Mouse (Mus musculus) cerebellum, postnatal 4 days (tissue): ENCODE data around the gene Agxt.
A peak's percentile ranks its signal among the peaks of the same experiment; 100 is the strongest.

Source experiments
- DNase-seq, 2 experiments: peaks; one replicate each; pipeline ENCODE4 v3.0.0; 2022; ENCODE audit warnings: low spot score in 2 of 2, mixed read lengths in 1 of 2

Agxt gene

GRCm38 (mm10) chr1:93135036-93135526 is at the start of gene Agxt:
Gene Agxt (plus strand): TSS chr1:93135240.
- DNase-seq: no peak

DNA sequence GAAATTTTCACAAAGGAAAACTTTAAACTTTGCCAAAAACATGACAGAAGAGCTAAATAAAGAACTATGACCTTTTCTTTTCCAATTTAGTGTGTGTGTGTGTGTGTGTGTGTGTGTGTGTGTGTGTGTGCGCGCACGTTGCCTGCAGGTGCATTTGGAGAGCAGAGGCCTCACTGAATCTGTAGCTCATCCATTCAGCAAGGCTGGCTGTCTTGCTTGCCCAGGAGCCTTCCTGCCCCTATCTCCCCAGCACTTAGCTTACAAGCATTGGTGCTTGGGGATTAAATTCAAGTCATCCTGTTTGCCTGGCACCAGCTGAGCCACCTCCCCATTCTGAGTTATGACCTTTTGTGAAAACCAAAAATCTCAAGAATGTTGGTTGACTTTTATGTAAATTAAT is 42.5 kb upstream of the Agxt start:
- no peak for DNase-seq

GRCm38 (mm10) chr1:93098956-93099355 is 36.1 kb upstream of the Agxt start:
- no peak for DNase-seq

- DNase-seq: peak in 1 of 2 experiments; percentile 50
Measured at GRCm38 (mm10) chr1:93100243-93100575, 34.8 kb upstream of the Agxt start.

- peak in 1 of 2 experiments; percentile 67 for DNase-seq
Measured at GRCm38 (mm10) chr1:93100576-93101491, 34.2 kb upstream of the Agxt start.

DNA sequence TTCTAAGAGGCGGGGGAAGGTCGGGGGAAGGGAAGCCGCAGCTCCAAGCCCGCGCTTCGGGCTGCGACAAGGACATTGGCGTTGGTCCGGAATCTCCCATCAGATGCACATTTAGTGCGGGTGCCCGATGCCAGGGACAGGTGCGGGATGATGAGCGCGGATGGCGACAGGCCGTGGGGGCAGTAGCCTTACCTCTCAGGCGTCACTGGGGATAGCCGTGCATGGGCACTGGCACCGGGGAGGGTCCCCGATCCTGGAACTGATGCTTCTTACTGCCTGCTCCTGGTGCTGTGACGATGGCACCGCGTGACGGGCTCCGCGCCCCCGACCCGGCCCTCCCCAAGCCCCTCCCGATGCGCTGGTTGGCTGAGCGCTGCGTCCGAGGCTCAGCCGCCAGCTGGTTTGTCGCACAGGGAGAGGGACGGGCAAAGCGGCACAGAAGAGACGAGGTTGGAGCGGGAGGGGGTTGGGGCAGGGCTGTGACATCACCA is 33.4 kb upstream of the Agxt start, which contains the start of gene Kif1a:
TSS of gene Kif1a (minus strand) at position 381 of the 491 bp plus-strand sequence.
- peak; percentile 73 to 82 for DNase-seq

GRCm38 (mm10) chr1:93102700-93103099 is 32.3 kb upstream of the Agxt start:
- no peak for DNase-seq

- DNase-seq: peak; percentile 46 to 80
Measured at GRCm38 (mm10) chr1:93114713-93115463, 20.2 kb upstream of the Agxt start.

DNA sequence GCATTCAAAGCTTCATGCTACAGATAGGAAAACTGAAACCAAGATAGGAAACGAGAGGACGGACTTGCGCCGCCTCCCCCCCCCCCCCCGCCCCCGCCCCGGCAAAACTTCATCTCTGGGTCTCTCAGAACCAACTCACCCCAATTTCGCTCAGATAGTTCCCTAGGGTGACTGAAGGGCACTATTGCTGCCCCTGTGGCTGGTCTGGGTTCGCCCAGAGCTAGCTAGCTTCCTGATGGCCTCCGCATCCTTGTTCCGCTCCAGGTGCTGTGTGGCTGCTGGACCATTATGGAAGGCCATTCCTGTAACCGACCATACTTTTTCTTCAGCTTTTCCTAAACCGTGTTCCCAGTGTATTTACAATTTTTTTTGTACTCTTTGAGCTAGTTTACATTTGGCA is 19.6 kb upstream of the Agxt start:
- no peak for DNase-seq

DNA sequence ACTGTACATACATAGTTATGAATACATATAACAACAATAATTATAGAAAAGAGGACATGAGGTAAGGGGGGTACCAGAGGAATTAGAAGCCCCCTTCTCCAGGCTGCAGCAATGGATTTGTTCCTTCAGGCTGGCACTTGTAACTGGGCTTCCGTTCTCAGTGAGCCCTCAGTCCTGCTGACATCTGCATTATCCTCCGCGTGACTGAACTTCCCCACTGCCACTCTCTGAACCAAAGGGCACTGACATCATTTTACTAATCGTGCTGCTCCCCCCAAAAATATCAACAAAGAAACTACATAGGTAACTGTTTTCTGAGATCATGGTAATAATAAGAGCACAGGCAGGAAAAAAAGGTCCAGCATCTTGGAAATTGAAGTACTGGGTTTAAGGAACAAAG is 16.2 kb upstream of the Agxt start:
- no peak for DNase-seq

GRCm38 (mm10) chr1:93123179-93123854 is 11.7 kb upstream of the Agxt start:
- no peak for DNase-seq

- no peak for DNase-seq
Measured at GRCm38 (mm10) chr1:93124066-93124465, 11.0 kb upstream of the Agxt start.

- DNase-seq: no peak
Measured at GRCm38 (mm10) chr1:93125256-93125655, 9.8 kb upstream of the Agxt start.

GRCm38 (mm10) chr1:93128209-93128608 is 6.8 kb upstream of the Agxt start:
- no peak for DNase-seq

DNA sequence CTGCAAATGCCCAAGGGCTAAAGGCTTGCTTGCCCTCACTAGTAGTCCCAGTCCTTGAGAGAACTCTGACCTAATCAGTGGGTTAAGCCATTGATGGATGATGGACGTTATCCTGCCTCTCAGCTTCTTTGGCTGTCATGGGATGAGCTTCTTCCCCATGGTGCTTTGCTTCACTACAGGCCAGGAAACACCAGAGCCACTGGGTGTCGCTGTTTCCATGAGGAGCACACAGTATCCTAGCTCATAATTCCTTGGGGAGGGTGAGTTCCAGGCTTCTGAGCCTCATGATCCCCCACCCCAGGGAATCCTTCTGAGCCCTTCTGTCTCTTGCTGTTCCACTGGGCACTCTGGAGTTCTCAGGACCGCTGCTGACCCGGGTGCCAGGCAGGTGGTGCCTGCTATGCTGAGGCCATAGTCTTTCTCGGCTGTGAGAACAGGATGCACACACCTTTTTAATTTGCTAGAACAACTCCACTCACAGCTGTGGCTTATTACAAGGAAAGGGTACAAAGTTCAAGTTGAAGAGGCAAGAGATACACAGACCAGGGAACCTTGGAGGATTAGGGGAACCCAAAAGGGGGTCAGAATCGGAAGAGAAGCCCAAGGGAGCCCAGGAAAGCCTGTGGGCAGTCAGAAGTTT is 6.2 kb upstream of the Agxt start:
- peak; percentile 44 to 70 for DNase-seq

DNA sequence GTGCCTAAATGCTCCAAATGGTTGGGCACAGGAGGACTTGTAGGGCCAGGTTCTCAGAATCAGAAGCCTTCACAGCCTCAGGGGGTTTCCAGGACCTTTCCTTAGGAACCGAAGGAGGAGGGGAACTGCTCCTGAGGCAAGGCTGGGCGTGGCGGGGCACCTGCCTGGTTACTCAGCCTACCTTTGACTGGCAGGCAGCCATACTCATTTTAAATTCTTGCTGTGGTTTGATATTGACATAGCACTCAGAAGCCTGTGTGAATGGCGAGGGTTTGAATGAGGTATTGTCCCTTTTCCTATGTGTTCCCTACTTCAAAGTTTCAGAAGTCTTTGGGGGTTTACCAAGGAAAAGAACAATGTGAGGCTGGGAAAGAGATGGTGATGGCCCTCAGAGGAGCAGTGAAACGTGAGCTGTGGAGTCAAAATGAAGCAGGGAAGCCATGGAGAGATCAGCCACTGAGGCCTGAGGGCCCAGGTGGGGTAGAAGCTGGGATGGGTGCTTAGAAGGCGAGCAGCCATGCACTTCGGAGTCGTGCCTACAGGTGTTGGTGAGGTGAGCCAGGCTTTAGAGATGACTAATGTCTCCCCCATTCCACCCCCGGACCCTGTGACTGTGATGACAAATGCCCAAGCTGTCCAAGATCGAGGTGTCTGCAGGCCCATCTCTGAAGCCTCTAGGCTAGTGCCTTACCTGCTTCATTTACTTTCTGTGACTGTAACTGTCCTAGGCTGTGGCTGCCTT is 4.6 kb upstream of the Agxt start:
- no peak for DNase-seq

DNA sequence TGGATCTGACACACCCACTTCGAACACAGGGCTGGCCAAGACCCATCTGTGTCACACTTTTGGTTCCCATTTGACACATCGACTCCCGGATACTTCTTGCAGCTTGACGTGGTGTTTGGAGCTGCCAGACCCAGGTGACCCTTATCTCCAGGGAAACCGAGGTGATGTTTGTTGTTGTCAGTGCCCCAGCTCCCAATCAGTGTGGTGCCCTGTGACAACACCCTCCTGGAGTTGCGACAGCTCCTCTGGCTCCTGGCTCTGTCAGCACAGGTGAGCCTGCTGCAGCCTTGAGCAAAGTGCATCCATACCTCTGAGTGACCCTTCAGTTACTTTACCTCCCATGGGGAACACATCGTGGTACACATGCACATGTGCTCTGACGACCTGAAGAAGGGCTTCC is 2.4 kb upstream of the Agxt start:
- no peak for DNase-seq

GRCm38 (mm10) chr1:93138534-93138933 is 3.5 kb downstream of the Agxt start:
- no peak for DNase-seq

GRCm38 (mm10) chr1:93139713-93140112 is 4.7 kb downstream of the Agxt start:
- no peak for DNase-seq

DNA sequence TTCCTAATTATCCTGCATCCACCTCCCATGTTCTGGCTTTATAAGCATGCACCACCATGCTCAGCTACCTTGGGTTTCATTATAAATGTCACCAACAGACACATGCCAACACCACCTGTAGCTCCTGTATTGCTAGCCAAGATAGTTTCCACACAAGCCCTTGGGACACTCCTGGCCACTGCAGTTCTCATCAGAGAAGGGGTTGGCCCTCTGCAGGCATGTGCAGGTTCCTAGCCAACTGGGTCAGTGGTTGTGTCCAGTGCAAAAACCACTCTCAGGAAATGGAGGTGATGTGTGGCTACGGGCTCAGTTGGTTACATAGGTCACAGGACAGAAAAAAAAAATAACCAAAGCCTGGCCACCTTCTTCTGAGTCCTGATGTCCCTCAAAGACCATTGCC is 7.8 kb downstream of the Agxt start:
- DNase-seq: no peak

DNA sequence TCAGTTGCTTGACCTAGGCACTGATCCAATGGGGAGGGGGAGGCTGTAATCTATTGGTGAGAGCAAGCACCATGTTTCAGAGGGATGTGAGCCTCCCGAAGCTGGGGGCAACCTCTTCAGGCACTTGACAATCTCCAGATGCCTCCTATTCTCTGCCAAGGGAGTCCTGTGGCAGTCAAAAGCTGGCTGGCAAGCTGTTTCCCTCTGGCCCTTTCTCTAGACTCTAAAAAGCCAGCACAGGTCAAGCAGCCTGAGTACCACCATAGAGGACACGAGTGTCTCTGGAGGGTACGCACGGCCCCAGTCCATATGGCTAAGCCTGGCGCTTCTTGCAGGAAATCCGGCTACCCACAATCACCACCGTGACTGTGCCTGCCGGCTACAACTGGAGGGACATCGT is 9.1 kb downstream of the Agxt start:
- peak in 1 of 2 experiments; percentile 21 for DNase-seq
